Mouse (Mus musculus) ES-E14 (cell line): ENCODE results near the gene Raver1.
A peak's percentile ranks its signal among the peaks of the same experiment; 100 is the strongest.

Source experiments
- CHD2 ChIP-seq: IDR thresholded peaks from 2 replicates; pipeline ENCODE4 v1.6.1; 2014; ENCODE audit warnings: mild to moderate bottlenecking, low read depth, low read length, inconsistent platforms
- HCFC1 ChIP-seq: IDR thresholded peaks from 2 replicates; pipeline ENCODE4 v1.6.1; 2012; ENCODE audit warnings: low read length, inconsistent platforms, borderline replicate concordance; ENCODE audit not compliant: insufficient read depth
- ZNF384 ChIP-seq: IDR thresholded peaks from 2 replicates; pipeline ENCODE4 v1.6.1; 2012; ENCODE audit warnings: low read depth, low read length, inconsistent platforms

DNA sequence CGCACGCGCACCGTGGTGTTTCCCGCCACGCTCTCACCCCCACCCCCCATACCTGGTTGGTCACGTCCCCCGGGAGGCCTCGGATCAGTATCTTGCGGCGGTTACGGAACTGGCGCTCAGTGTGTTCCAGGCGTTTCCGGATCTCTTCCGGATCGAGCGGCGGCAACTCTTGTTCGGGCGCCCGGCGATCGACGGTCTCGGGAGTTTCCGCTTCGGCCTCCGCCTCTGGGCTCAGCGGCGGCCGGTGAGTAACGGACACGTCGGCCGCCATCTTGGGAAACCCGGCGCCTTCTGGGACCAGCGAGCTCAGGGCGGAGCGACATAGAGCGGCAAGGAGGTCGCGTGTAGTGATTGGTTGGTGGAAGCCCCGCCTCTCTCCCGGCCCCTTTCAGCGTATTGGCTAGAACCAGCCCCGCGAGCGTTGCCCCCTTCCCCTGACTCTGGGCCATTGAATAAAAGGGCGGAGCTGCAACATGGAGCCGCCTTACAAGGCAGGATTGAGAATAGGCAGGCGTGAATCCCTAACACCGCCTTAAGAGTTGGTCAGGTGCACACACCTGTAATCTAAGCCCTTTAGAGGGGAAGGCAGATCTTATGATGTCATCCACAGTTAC lies at the start of gene Raver1, which contains the start of gene Gm38431:
- TF ChIP-seq HCFC1 (peak; percentile 73; the same call in 1 of the 2 replicates), CHD2 (peak; percentile 82), ZNF384 (no peak)
